Mouse (Mus musculus) G1E-ER4 (cell line): ENCODE measurements around the gene Spint2. TPM values are rescaled to one million over a fixed set of nuclear protein-coding genes. Genes with fewer than 3 reads are reported as not detected.
A peak's percentile ranks its signal among the peaks of the same experiment; 100 is the strongest.

Source experiments
- GATA1 ChIP-seq: IDR thresholded peaks from one replicate; pipeline ENCODE4 v1.8.0; 2012; ENCODE audit warnings: low read length, inconsistent platforms
- polyA plus RNA-seq: library from polyadenylated mRNA; stranded (reverse); fragments of >175 nt; gene quantifications from 2 replicates; pipeline ENCODE4 v1.2.3, GENCODE M21; 2012

Spint2 gene
- 86.4 and 112 TPM in 2 replicates for polyA plus RNA-seq

- TF ChIP-seq GATA1, result no peak
These were observed at the start of gene Spint2 for GRCm38 (mm10) chr7:29281201-29282073. TSS of gene Spint2 (minus strand) at chr7:29281912.

- no peak for TF ChIP-seq GATA1
These were observed 47.3 kb upstream of the Spint2 start for GRCm38 (mm10) chr7:29328984-29329383.

GRCm38 (mm10) chr7:29327087-29327486 is 45.4 kb upstream of the Spint2 start:
- TF ChIP-seq GATA1, result no peak

DNA sequence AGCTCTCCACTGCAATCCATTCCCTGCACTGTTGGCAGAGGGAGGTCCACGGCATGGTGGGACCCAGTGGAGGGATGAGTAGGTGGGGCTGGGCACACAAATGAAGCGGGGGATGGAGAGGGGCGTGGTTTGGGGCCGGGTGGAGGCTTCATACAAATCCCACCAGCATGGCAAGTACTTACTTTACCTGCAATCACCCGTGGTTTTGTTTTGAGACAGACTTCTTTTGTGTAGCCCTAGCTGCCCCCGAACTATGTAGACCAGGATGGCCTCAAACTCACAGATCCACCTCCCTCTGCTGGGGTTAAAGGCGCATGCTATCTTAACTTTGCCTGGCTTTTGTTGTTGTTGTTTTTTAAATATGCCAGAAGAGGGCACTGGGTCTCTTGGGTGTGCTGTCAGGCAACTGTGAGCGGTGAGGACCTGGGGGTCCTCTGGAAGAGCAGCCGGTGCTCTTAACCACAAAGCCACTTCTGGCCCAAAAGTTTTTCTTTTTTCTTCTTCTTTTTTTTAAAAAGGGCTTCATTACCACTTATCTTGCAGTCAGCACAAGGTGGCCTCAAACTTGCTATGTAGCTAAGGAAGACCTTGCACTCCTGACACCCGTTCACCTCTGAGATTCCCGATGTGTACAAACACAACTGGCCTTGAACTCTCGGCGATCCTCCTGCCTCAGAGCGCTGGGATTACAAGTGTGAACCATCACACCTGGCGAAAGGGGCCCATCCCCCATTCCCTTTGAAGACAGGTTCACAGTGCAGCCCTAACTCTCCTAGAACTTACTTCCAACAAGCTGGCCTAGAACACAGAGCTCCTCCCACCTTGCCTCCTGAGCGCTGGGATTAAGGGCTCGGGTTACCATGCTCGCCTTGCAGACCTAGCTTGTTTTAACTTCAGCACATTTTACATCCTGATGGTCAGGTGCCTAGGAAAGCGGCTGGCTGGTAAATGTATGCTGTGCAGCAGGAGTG is 37.9 kb upstream of the Spint2 start:
- TF ChIP-seq GATA1, result no peak

DNA sequence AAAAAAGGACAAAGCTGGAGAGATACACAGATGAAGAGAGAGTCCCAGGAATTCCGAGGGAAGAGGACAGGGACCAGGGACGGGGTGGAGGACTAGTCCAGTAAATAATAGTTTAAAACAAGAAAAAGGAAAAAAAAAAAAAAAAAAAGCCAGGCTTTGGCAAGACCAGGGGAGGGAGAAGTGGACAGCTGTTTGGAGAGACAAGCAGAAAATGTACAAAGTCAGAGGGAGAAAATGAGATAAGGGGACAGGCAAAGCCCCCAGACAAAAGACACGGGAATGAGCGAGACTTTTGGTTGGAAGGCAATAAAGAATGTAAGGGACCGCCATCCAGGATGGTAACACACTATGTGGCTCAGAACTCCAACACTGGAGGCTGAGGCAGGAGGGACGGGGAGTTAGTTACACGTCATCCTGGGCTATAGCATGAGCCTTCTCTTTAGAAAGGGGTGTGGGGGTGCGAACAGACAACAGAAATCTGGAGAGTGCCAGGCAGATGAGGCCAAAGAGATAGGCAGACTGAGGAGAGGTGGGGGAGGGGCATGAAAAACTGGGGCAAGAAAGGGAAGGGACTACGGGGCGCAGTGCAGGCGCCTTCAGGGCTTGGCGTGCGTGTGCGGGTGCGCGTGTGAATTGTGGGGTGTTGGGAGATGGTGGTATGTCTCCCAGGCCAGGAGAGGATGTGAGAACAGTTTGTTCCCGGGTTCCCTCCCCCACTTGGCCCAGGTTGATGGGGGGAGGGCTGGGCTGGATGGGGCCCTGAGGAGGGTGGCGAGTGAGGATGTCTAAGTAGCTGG is 36.6 kb upstream of the Spint2 start:
- TF ChIP-seq GATA1, result peak; percentile 53

- no peak for TF ChIP-seq GATA1
These were observed 35.8 kb upstream of the Spint2 start for GRCm38 (mm10) chr7:29317558-29317957.

DNA sequence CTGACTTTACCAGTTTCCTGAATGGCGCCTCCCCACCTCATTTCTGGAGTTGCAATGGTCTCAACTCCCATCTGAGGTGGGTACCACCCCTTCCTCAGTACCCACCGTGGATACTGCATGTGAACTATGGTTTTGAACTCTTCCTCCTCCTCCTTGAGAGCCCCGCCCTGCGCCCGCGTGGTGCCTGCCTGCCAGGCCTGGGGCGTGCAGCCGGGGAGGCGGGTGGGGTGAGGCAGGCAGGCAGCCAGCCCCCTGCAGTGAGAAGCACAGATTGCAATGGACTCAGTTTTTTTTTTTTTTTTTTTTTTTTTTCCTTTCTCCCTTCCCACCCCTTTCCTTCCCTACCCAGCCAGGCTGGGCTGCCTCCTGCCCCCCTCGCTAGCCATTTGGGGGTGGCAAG is 35.3 kb upstream of the Spint2 start:
- TF ChIP-seq GATA1, result no peak

DNA sequence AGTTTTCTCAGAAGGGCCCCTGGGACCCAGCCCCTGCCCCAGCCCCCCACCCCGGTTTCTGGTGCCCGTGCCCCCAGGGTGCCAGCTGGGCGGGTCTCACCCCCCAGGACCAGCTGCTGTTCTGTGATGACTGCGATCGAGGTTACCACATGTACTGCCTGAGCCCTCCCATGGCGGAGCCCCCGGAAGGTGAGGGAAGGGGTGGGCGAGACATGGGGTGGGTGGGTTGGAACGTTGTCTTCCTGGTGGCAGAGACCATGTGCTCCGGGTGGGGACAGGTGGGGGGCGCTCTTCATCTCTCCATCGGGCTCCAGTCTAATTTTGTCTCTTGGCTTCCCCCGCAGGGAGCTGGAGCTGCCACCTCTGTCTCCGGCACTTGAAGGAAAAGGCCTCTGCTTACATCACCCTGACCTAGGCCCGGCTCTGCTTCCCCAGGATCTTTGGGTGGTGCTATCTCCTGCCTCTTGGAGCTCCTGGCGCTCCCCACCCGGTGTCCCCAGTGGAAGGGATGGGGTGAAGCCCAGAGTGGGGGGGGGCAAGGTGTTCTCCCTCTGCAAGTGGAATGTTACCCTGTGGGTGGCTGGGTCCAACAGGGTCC is 34.5 kb upstream of the Spint2 start:
- no peak for TF ChIP-seq GATA1

GRCm38 (mm10) chr7:29314844-29315628 is 33.3 kb upstream of the Spint2 start:
- no peak for TF ChIP-seq GATA1

DNA sequence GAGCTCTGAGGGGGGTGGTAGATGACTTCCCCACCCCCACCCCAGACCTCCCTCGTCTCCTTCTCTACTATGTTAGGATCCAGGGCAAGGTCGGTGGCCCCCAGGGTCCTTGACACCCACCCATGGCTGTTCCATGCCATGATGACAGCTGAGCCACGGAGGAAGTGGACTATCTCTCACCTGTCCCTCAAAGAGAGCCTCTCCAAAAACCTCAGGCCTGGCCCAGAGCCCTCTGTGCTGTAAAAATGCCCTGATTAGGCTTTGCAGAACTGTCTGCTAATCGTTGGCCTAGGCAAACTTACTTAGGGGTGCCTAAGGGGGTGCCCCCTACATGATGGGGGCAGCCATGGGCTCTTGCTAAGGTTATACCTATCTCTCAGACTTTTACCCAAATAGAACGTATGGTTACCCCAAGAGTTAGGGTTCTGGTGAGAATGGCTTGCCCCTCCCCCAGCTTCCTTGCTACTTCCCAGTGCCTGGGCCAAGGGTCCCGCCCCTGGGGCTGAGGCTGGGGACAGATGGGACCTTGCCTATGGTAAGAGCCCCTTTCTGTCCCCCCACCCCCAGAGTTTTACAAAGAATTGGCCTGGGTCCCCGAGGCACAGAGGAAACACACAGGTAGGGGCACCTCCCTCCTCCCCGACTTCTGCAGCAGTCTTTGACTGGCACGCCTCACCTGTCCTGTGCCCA is 32.0 kb upstream of the Spint2 start:
- TF ChIP-seq GATA1, result no peak

GRCm38 (mm10) chr7:29313051-29313450 is 31.3 kb upstream of the Spint2 start:
- no peak for TF ChIP-seq GATA1

GRCm38 (mm10) chr7:29309749-29310148 is 28.0 kb upstream of the Spint2 start:
- no peak for TF ChIP-seq GATA1

- TF ChIP-seq GATA1, result no peak
These were observed 27.6 kb upstream of the Spint2 start for GRCm38 (mm10) chr7:29309221-29309721.
